Mouse (Mus musculus) CD4-positive, CD25-positive, alpha-beta regulatory T cell, adult 4 months (primary cell): ENCODE data around the gene Gm45711. TPM values are rescaled to one million over a fixed set of nuclear protein-coding genes. Genes with fewer than 3 reads are reported as not detected.
"Not testable (repeated sequence)": the region's sequence is repeated elsewhere in the genome, so short reads cannot be mapped to it uniquely, and the experiment has no call there.

ENCODE experiments used
- ATAC-seq: one replicate; pipeline ENCODE4 v1.8.0; 2017
- polyA plus RNA-seq, 2 experiments: library from polyadenylated mRNA; unstranded; fragments of 100-300 nt; shearing (Covaris generic); gene quantifications; one replicate each; pipeline ENCODE4 v1.2.1; 2017

Gm45711 gene
- polyA plus RNA-seq, 2 experiments from 2014 or later, result not detected

DNA sequence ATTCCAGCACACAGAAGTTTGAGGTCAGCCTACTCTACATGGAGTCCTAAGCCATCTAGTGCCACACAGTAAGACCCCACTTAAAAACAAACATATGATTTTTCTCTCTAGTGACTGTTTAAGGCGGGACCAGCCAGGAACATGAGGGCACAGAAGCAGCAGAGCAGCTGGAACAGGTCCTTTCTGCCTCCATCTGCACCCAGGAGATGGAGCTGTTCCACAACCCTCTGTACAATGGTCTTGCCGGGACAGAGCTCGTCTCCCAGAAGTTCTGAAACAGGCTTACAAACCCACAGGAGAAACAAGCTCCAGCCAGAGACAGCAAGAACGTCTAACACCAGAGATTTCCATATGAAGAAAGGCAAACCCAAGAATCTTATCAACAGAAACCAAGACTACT, 3.4 kb upstream of the Gm45711 start:
- no peak for ATAC-seq

DNA sequence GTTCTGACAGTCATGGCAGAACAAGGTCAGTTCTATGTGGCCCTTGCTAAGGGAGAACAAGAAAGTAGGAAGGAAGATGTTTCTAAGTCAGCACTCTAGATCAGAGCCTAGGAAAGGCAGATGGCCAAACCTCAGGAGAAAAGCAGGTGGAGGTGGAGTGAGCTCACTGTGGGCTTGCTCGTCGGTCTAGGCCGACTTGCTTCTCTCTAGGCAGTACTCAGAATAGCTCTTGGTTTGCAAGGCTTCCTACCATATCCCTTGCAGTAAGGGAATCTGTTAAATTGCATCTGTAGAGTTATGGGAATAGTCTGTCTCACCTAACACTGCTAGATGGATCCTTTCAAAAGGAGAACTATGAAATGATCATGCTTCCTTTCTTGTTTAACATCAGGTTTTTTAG, 2.1 kb upstream of the Gm45711 start:
- ATAC-seq, result not testable (repeated sequence)

DNA sequence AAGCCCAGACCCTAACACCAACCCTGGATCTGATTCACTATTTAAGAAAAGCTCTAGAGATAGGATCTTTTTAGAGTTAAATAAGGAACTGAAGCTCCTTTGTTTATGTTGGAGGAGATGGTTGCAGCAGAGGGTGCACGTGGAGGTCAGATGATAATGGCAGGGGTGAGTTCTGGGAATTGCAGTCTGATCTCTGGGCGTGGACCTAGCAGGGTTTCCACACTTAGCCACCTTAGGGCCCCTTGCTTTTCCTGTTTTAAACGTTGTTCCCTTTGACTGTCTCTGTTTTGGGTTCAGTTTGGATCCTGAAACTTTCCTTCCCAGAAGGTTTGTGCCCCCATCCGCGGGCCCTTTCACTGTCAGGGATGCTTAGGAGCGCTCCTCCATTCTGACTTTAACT, 1.5 kb downstream of the Gm45711 start:
- ATAC-seq, result not testable (repeated sequence)

DNA sequence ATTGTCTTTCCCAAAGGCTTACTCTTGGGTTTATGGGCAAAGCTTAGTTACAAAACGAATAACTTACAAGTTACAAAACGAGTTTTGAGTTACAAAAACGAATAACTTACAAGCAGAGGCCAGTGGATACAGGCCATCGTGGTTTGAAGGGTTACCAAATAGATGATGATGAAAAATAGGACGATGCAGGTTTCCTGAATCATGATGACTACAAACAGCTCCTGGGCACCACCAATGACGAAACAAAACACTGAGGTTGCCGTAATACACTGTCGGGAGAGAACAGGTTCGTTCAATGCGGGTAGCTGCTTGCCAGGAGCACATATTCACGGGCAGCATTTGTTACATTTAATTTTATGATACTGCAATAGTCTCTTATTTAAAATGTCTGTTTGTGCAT, 4.9 kb downstream of the Gm45711 start:
- no peak for ATAC-seq

DNA sequence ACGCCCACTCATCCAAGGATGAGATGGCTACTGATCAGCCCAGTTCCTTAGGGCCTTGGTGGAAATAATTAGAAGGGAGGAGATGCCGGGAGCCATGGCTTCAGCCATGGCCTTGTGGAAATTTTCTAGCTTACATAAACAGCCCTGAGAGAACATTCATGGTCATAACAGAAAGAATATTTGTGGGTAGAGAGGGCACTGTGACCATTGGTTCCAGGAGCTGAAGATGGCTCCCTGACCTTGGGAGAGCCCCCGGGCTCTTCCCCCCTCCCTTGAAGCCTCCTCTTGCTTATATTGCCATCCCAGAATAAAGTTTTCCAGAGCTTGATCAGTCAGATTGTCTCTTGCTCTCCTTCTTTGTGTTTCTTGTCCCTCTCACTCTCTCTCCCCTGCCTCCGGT, 7.3 kb downstream of the Gm45711 start:
- not testable (repeated sequence) for ATAC-seq

DNA sequence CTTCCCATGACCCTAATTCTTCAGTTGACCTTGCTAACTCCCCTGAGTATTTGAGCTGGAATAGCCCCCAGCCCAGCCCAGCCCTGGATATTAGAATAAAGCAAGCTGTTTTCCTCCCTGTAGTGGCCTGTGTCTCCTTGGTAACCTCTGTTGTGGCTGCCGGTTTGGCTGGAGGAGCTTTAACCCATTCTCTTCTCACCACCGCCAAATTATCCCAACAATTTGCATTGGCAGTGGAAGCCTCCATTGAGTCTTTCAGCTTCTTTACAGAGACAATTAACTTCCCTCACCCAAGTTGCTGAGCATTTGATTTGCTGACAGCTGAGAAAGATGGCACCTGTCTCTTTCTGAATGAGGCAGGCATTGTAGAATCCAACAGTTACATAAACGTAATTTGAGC, 8.3 kb downstream of the Gm45711 start:
- ATAC-seq, result not testable (repeated sequence)

DNA sequence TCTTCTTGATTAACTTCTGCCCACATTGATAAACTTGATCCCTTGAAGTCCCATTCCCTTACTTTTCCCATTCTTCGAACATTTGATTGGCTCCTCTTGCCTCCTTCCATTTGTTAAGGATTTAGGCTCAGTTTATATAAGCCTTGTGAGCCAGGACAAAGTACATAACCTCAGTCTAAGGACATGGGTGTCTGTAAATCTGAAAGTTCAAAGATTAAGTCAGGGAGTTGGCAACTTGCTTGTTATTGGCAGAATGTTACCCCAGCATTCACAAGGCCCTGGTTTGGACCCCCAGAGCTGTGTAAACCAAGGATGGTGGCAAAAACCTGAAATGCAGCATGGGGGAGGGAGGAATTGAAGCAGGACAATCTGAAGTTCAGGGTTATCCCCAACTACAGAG, 15.5 kb downstream of the Gm45711 start:
- ATAC-seq, result no peak

DNA sequence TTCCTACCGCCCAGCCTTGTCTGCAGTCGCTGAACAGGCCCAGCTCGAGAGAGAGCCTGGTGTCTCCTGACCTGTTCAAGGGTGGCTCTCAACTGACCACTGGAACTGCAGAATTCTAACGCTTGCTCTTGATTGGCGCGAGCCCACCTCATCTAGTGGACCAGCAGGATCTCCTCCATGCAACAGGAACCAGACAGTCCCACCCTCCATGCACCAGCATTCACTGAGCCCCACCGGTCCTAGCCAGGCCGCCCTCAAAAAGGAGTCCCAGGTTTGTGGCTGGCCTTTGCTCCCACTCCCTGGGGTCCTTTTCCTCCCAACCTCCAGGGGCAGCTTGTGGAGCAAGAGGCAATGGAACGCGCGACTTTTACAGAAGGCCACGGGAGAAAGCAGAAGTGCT, 16.8 kb downstream of the Gm45711 start, which contains the start of gene Cmtm2a:
Cmtm2a (minus strand) TSS at position 101 of the 400 bp plus-strand sequence.
- ATAC-seq, result not testable (repeated sequence)

DNA sequence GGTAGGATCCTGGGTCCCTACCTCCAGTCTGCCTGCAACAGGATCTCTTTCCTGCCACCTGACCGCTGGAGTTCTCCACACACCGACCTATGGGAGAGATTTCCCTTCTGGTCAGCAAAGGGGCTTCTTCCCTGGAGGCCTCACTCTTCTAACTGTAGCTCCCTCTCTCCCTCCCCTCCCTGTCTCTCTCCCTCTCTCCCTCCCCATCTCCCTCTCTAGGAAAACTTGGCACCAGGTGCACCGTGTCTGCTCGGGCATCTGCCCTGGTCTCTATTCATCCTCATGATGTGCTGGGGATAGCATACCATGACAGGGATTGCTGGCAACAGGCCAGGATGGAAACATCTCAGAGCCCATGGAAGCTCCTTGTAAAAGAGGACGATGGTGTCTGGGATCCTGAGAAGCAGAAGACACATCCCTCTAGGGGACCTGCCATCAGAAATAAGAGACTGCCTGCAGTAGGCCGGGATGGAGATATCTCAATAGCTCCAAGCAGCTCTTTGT, 40.9 kb downstream of the Gm45711 start:
- ATAC-seq, result no peak

DNA sequence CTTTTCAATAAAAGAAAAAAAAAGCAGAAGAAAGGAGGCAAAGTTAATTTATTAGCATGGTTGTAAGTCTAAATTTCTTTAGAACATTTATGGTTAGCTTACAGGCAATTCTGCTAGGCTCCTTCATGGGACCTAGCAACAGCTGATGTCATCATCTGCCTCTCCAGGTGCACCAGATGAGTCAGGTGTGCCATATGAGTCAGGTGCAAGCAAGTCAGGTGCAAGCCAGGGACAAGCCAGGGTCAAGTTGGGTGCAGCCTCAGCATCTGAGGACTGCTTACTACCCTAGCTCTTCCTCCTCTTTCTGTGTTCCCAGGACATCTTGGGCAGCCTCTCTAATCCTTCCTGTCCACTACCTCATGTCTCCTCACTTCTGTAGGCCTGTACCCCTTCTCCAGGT, 41.5 kb downstream of the Gm45711 start:
- ATAC-seq, result no peak

DNA sequence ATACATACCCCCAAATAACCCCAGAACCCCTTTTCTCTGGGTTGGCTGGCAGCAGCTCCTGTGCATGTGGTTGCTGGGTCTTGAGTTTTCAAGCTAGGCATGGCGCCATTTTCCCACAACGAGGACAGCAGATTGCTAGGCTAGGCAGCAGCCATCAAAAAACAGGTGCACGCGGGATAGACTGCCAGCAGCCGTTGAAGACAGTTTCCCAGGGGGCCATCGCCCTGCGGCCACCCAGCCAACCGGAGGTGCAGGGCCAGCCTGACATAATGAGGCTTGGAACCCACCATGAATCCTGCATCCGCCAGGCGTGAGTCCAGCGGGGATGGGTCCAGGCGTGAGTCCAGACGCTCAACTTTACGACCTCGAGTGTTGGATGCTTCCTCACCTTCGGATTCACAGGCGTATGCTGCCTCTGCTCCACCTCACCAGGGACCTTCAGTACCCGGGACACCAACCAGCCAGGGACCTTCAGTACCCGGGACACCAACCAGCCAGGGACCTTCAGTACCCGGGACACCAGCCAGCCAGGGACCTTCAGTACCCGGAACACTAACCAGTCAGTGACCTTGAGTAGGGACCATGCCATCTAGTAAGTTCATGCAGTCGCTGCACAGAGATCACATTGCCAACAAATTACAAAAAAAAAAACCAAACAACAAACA, 45.5 kb downstream of the Gm45711 start:
- ATAC-seq, result not testable (repeated sequence)

DNA sequence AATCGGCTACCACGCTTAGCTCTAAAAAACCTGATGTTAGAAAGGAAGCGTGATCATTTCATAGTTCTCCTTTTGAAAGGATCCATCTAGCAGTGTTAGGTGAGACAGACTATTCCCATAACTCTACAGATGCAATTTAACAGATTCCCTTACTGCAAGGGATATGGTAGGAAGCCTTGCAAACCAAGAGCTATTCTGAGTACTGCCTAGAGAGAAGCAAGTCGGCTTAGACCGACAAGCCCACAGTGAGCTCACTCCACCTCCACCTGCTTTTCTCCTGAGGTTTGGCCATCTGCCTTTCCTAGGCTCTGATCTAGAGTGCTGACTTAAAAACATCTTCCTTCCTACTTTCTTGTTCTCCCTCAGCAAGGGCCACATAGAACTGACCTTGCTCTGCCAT, 48.1 kb downstream of the Gm45711 start:
- ATAC-seq, result not testable (repeated sequence)

DNA sequence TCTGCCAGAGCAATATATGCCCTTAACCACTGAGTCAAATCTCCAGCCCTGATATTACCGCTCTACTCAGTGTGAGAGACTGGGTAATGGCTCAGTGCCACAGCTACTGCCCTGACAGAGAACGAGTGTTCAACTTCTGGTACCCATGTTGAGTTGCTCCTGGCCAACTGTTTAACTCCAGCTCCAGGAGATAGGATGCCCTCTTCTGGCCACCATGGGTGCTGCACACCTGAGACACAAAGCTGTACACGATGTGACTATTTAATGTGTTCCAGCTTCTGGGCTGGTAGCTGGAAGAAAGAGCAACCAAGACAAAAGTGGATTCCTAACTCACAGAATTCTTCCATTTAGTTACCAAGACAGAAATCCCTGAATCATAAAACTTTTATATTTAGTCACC, 56.9 kb downstream of the Gm45711 start:
- peak; percentile 20 for ATAC-seq

DNA sequence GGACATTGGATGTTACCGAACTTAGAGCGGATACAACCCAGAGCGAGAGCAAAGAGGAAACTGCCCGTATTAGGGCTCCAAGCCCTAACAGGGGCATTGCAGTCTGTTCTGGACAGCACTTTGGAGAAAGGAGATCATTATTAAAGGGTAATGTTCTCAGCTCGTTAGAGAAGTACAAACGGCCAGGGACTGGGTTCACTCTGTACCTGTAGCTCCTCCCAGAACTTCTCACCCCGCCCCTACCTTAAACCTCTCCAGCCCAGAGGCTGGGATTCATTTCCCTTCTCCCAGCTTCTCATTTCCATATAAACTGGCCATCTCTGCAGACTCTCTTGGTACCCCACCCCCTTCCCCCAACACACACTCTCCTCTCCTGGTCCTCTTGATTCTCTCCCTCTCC, 58.4 kb downstream of the Gm45711 start:
- no peak for ATAC-seq

DNA sequence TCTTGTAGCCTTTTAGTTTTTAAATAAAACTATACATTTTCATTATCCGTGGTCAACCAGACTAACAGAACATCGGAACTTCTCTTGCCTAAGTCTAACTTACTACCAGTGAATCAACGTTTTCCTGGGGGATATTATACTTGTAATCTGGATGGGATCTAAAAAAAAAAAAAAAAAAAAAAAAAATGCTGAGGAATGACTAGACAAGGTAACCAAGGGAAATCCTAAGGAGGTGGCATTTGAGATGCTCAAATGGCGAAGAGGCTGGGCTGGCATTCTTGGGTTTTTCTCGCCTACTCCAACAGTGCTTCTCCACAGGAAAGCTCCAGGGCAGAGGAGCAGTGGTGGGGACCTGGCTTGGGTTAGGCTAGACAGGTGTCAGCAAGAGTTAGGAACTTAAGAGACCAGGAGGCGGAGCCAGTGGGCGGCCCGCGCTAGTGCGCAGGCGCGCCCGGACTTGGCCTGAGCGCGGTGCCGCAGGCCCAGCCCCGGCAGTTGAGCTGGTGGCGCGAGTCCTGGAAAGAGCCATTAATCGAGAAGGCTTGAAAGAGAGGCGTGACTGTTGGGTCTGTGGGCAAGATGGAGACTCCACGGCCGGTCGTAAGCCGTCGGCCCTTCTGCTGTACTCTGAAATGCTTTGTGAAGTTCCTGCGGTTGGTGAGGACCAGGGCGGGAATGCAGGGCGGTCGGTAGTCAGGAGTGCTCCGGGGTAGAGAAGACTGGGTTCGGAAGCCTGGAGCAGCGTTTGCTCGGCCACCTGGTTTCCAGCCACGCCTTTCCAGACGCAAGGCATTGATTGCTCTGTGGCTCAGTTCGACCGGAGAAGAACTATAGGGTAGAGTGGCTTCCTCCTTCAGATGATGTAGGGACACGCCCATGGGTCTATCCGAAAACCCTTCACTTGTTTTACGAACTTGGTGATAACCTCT, 59.2 kb downstream of the Gm45711 start, which contains the start of gene Cklf:
Cklf (plus strand) TSS at position 423 of the 929 bp plus-strand sequence.
- peak; percentile 38 for ATAC-seq

DNA sequence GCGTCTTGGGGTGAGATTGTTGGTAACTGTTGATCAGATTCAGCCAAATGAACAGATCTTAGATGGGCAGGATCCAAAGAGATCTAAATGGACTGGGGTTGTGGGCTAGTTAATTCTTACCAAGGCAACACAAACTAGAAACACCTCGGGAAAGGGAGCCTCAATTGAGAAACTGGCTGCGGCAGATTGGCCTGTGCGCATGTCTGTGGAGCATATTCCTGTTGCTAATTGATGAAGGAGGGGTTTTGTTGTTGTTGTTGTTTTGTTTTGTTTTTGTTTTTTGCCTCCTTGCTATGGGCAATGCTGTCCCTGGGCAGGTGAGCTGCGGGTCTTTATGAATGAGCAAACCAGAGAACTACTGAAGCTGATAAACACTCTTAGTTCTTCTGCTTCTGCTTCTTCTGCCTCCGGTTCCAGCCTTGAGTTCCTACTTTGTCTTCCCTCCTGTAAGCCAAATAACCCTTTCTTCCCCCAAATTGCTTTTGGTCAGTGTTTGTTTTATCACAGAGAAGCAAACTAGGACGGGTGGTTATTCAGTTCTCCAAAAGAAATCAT, 60.4 kb downstream of the Gm45711 start:
- no peak for ATAC-seq

DNA sequence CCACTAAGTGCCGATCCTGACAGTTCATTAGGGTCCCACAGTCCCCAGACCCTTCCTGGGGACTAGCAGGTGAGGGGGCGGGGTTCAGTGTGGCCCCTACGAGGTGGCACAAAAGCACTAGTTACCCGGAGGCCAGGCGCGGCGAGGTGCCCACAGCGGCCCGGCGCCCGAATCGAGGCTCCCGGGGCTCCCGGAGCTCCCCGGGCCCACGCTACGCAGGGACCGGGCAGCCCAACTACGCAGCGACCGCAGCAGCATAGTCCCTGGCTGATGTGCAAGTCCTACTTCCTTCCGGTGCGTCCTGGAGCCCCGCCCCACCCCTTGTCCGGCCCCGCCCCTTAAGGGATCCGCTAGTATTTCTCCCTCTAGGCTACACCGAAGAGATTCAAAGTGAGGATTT, 61.6 kb downstream of the Gm45711 start, which contains the start of gene Tk2:
Tk2 (minus strand) TSS at position 283 of the 400 bp plus-strand sequence.
- ATAC-seq, result peak; percentile 73

DNA sequence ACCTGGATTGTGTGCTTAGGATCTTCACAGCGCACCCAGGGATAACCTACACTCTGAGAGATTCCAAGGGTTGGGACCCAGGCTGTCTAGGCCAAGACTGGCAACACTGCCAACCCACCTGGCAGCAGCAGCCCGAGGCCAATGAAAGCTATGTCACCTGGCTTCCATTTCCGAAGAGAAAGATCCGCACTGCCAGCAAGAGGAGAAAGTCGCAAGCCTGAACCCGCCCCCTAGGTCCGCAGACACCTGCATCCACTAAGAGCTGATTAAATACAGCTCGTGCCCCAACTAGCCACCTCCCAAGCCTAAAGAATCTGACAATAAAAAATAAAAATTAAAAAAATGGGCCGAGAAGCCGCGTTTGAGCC, 62.0 kb downstream of the Gm45711 start:
- ATAC-seq, result peak; percentile 18

DNA sequence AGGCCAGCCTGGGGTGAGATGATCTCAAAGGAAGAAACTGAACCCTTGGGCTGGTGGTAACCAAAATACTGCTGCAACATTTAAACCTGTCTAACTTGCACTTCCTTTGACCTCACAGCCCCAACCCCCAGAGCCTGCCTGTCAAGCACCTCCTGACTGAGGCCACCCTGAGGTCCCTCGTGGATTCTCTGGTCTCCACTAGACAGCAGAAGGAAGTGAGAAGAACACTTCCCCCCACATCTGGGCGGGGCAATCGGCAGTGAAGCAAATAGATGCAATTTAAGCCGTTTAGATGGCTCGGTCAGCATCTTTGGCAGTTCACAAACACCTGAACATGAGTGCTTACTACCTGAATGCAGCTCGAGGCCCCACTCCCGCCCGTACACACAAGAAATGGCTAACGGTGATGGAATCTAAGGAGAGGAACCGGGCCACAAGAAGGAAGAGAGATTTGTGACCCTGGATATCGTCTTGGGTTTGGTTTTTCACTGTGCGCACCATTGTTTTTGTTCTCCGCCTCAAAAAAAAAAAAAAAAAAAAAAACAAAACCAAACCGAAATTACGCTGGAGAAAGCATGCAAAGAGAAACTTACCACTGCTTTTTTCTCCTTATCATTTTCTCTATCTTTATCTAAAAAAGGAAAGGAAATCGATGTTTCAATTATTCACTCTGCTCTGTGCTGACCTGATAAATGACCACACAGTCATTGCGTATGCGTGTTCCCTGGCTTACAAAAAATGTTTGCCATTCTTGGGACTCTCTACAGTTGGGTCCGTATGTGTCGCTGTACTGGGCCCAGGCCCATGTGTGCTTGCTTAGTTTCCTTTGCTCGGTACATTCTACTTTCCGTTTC, 62.6 kb downstream of the Gm45711 start:
- ATAC-seq, result peak; percentile 60

DNA sequence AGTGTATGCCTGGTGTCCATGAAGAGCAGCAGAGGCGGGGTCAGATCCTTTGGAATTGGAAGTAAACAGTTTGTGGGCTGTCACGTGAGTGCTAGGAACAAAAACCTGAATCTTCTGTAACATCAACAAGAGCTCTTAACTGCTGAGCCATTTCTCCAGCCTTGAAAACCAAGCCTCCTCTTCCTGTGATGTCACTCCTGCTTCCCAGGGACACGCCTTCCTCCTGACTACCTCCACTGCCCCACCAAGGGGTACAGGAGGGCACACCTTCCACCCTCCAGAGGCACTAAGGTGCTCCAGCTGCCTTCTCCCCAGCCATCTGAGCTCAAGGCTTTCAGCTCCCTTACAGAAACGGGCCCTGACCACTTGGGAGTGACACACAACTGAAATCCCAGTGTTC, 63.3 kb downstream of the Gm45711 start:
- ATAC-seq, result no peak

DNA sequence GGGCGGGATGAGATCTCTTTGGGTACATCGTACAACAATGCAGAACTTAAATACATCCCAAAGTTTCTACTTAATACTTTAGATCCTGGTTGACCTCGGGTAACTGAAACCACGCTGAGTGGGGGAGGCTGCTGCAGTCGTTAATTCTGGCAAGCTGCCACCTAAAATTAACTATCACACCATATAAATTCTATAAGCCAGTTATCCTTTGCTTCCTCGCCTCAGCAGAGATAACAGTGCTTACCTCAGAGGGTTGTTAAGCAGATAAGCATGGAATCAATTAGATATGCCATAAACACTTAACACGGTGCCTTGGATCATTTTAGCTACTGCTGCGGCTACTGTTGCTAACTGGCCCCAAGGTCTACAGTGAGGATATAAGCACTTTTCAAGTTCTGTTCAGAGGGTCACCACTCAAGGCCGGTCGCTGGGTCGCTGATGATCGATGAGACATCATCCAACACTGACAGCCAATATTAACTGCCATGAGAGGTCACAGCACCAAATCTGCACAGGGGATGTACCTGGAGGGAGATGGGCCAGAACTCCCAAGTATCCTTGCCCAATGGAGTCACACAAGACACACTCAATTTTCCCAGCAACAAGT, 67.7 kb downstream of the Gm45711 start:
- ATAC-seq, result no peak

DNA sequence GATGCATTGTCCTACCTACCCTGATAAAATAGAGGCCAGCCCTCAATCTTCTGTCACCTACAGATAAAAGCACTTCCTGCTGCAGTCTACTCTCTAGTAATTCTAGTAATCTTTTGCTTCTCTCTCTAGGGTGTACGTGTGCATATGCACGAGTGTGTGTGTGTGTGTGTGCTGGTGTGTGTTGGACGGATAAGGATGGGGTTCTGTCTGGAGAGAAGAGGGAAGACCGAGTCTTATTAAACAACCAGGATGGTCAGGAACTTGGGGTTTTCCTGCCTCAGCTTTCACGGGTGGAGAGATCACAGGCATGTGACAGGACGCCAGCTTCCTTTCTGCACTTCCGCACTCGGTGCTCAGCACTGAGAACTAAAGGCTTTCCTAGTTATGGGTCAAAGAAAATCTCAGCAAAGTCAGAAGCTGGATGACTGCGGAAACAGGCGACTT, 70.4 kb downstream of the Gm45711 start:
- ATAC-seq, result peak; percentile 87
